Mouse (Mus musculus) 3134 (cell line): ENCODE data around the gene Ptpra.

Experiments used
- DNase-seq: peaks from one replicate; pipeline ENCODE4 v3.0.0-alpha.2; 2011; ENCODE audit warnings: low spot score; ENCODE audit not compliant: insufficient read length; ENCODE audit errors: extremely low read depth

Ptpra gene

GRCm38 (mm10) chr2:130449794-130450433 lies at the start of gene Ptpra:
Ptpra (plus strand) TSS chr2:130450278.
- peak; percentile 89 for DNase-seq

- DNase-seq: no peak
Measured at GRCm38 (mm10) chr2:130401891-130402290, 48.2 kb upstream of the Ptpra start.

- no peak for DNase-seq
Measured at GRCm38 (mm10) chr2:130404939-130405338, 45.1 kb upstream of the Ptpra start, which contains the start of the genes Gm28372 and 1700020A23Rik. Gm28372 (plus strand) TSS chr2:130405239. 1700020A23Rik (plus strand) TSS chr2:130405259.

- no peak for DNase-seq
Measured at GRCm38 (mm10) chr2:130406178-130406577, 43.9 kb upstream of the Ptpra start, which contains the start of gene Tmem239. Tmem239 (plus strand) TSS chr2:130406478.

GRCm38 (mm10) chr2:130408194-130408593 lies 41.9 kb upstream of the Ptpra start:
- no peak for DNase-seq

GRCm38 (mm10) chr2:130411558-130412495 lies 38.3 kb upstream of the Ptpra start:
- peak; percentile 63 for DNase-seq

GRCm38 (mm10) chr2:130412775-130413174 lies 37.3 kb upstream of the Ptpra start:
- no peak for DNase-seq

- no peak for DNase-seq
Measured at GRCm38 (mm10) chr2:130414094-130414856, 35.8 kb upstream of the Ptpra start.

- no peak for DNase-seq
Measured at GRCm38 (mm10) chr2:130421781-130422620, 28.1 kb upstream of the Ptpra start.

- no peak for DNase-seq
Measured at GRCm38 (mm10) chr2:130423397-130424125, 26.5 kb upstream of the Ptpra start.

- DNase-seq: peak; percentile 91
Measured at GRCm38 (mm10) chr2:130424126-130424853, 25.8 kb upstream of the Ptpra start, which contains the start of the genes Vps16 and Pced1a. Vps16 (plus strand) TSS chr2:130424339. Pced1a (minus strand) TSS chr2:130424701.

- DNase-seq: no peak
Measured at GRCm38 (mm10) chr2:130425112-130425511, 25.0 kb upstream of the Ptpra start.

- DNase-seq: no peak
Measured at GRCm38 (mm10) chr2:130429851-130430250, 20.2 kb upstream of the Ptpra start.

GRCm38 (mm10) chr2:130430484-130430883 lies 19.6 kb upstream of the Ptpra start:
- no peak for DNase-seq

GRCm38 (mm10) chr2:130432157-130432556 lies 17.9 kb upstream of the Ptpra start:
- DNase-seq: no peak

GRCm38 (mm10) chr2:130433152-130433551 lies 16.9 kb upstream of the Ptpra start:
- no peak for DNase-seq

- no peak for DNase-seq
Measured at GRCm38 (mm10) chr2:130436769-130437168, 13.3 kb upstream of the Ptpra start.

- DNase-seq: no peak
Measured at GRCm38 (mm10) chr2:130438861-130439260, 11.2 kb upstream of the Ptpra start.
